Mouse (Mus musculus) bone marrow macrophage, adult 2 months (primary cell): Measurements from ENCODE around the gene Hcn2.

Experiments
- CTCF ChIP-seq: IDR thresholded peaks from 2 replicates; pipeline ENCODE4 v1.5.1; 2012; ENCODE audit warnings: low read depth, mild to moderate bottlenecking, low read length, moderate library complexity
- POLR2A ChIP-seq: IDR thresholded peaks from 2 replicates; pipeline ENCODE4 v1.6.1; 2012; ENCODE audit warnings: mild to moderate bottlenecking, low read depth, low read length, borderline replicate concordance

DNA sequence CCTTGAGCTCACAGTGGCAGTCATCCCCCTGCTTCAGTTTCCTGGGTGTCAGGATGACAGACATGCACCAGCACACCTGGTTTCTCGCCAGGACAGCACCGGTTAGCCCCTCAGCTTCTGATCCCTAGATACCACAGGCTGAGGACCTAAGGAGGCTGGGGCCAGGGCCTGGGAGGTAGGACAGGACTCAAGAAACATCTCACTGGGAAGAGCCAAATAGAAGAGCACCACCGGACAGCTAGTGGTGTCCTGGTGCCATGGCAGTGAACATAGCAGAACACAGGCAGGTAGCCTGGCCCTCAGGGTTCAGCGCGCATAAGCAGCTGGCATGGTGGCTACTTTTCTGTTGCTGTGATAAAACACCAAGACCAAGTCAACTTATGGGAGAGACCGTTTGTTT lies 18.0 kb upstream of the Hcn2 start:
- TF ChIP-seq CTCF (no peak), POLR2A (no peak)
